Comparison of ENCODE assay signal across 8 mouse cellular contexts in the genomic region with DNA sequence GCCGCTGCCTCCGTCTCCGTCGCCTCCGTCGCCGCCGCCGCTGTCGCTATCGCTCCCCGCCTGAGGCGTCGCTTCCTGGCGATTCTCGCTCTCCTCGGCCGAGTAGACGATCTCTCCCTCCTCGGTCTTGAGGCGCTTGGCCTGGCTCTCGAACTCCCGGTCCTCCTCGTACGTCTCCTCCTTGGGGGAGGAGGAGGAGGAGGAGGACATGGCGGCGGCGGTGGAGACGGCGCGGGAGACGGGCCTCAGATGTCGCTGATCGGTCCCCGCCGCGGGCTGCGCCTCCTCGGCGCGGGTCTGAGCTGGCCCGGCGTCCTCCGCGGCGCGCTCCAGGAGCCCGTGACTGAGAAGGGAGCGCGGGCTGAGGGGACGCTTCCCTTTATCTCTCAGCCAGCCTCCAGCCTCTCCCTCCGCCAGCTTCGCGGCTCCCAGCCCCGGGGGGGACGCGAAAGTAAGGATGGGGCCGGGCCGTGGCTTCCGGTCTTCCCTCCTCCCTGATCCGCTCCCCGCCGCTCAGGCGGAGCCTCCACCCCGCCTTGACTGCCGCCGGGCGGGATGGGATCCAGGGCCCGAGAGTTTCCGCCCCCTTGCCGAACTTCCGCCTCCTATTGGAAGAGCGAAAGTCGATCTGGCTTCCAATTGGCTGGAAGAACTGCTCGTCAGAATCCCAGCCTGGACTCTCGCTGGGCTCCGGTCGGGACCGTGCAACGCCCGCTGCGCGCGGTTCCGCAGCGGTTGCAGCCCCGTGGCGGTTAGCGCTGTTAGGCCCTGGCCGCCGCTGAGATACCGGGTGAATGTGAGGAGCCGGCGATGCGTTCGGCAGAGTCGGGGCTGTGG. TPM values are rescaled to one million over a fixed set of nuclear protein-coding genes. Genes with fewer than 3 reads are reported as not detected.
DNase-seq lines count a peak whose midpoint lies in the region; ATAC-seq and TF ChIP-seq lines count a peak whose summit lies in the region.

A gene (minus strand): TSS at position 552 of the 837 bp plus-strand sequence.

- TF ChIP-seq EP300 in ES-Bruce4 (IDR thresholded peaks at IDR 0.05; ENCODE audit: insufficient read depth, low read depth, low read length) = 0 out of 2 replicates have a peak, but pooled peaks have one; percentile 32
- peak; percentile 75; the same call in 1 of the 2 replicates for TF ChIP-seq EP300 in liver, postnatal 0 days (IDR thresholded peaks at IDR 0.05; ENCODE audit: low read depth)

- WGBS in forebrain, embryonic 13.5 days = under 1% methylated on average over 80 of the region's 97 CpGs
- under 1% methylated on average over 96 of the region's 97 CpGs for WGBS in large intestine, adult 2 months
- WGBS in liver, postnatal 0 days (ENCODE audit: insufficient replicate concordance) = 1% methylated on average over 81 of the region's 97 CpGs
- WGBS in neural tube, embryonic 14.5 days = under 1% methylated on average over 81 of the region's 97 CpGs

- no peaks in the 10 kb centered on the region for H3K27me3 ChIP-seq in ES-Bruce4 (ENCODE audit: control insufficient read depth, insufficient read depth, low read length, poor library complexity, severe bottlenecking)
- H3K27me3 ChIP-seq in forebrain, embryonic 13.5 days = no peaks in the 10 kb centered on the region
- H3K27me3 ChIP-seq in liver, postnatal 0 days (ENCODE audit: insufficient read depth, low read length) = no peaks in the 10 kb centered on the region
- H3K27me3 ChIP-seq in neural tube, embryonic 14.5 days (ENCODE audit: control insufficient read depth, insufficient read depth, low read length) = peaks cover 3% of the 10 kb centered on the region; the same call in 1 of the 2 replicates

- H3K4me2 ChIP-seq in forebrain, embryonic 13.5 days = peak within 1 kb of the TSS; percentile 84
- peak within 1 kb of the TSS; percentile 81 for H3K4me2 ChIP-seq in liver, postnatal 0 days (ENCODE audit: low read depth, low read length)
- H3K4me2 ChIP-seq in neural tube, embryonic 14.5 days (ENCODE audit: low read depth, low read length) = peak within 1 kb of the TSS; percentile 90

- TF ChIP-seq CTCF in ES-Bruce4 (IDR thresholded peaks at IDR 0.05; ENCODE audit: low read depth, low read length) = no peak
- no peak for TF ChIP-seq CTCF in liver, postnatal 0 days (IDR thresholded peaks at IDR 0.05; ENCODE audit: low read depth)

- ATAC-seq in cerebellum, adult (ENCODE audit: insufficient number of reproducible peaks, low FRiP score, low TSS enrichment) = peak; percentile 97
- peak; percentile 98 for ATAC-seq in forebrain, embryonic 13.5 days
- peak; percentile 96 for ATAC-seq in liver, postnatal 0 days
- ATAC-seq in neural tube, embryonic 14.5 days (ENCODE audit: low read depth) = peak; percentile 98

- H3K36me3 ChIP-seq in ES-Bruce4 (ENCODE audit: control insufficient read depth, insufficient read depth, low read length, poor library complexity, severe bottlenecking) = no peaks in the 10 kb centered on the region
- no peaks in the 10 kb centered on the region for H3K36me3 ChIP-seq in forebrain, embryonic 13.5 days (ENCODE audit: poor library complexity, severe bottlenecking)
- no peaks in the 10 kb centered on the region for H3K36me3 ChIP-seq in liver, postnatal 0 days (replicated peaks; ENCODE audit: insufficient read depth, low read length)
- no peaks in the 10 kb centered on the region for H3K36me3 ChIP-seq in neural tube, embryonic 14.5 days (ENCODE audit: control insufficient read depth, insufficient read depth, low read length)

- H3K9ac ChIP-seq in ES-Bruce4 (ENCODE audit: low read depth, poor library complexity, severe bottlenecking) = peak within 1 kb of the TSS; percentile 87
- H3K9ac ChIP-seq in forebrain, embryonic 13.5 days = peak within 1 kb of the TSS; percentile 99
- H3K9ac ChIP-seq in liver, postnatal 0 days (replicated peaks) = peak within 1 kb of the TSS; percentile 97
- peak within 1 kb of the TSS; percentile 90 for H3K9ac ChIP-seq in neural tube, embryonic 14.5 days (replicated peaks; ENCODE audit: low read depth, low read length)

- DNase-seq in heart, postnatal 10 days = peak; percentile 98 to 99
- DNase-seq in large intestine, adult 2 months (ENCODE audit: low read depth, low spot score) = peak; percentile 99
- peak; percentile 97 for DNase-seq in liver, postnatal 0 days
- DNase-seq in testis, postnatal 10 days (ENCODE audit: low spot score) = peak; percentile 97

- intact Hi-C loops in heart, postnatal 10 days (cut with DNase I) = loop anchor here (5.0 kb wide), 1 partner anchor 65 kb away; a partner anchor contains a TSS

- TF ChIP-seq POLR2A in ES-Bruce4 (IDR thresholded peaks at IDR 0.05; ENCODE audit: insufficient read depth, low read length) = peak; percentile 37

- H3K9me3 ChIP-seq in ES-Bruce4 (replicated peaks; ENCODE audit: control insufficient read depth, insufficient read depth, low read length, poor library complexity, severe bottlenecking) = no peaks in the 10 kb centered on the region
- no peaks in the 10 kb centered on the region for H3K9me3 ChIP-seq in forebrain, embryonic 13.5 days (replicated peaks)
- no peaks in the 10 kb centered on the region for H3K9me3 ChIP-seq in liver, postnatal 0 days (ENCODE audit: low read length)
- H3K9me3 ChIP-seq in neural tube, embryonic 14.5 days (ENCODE audit: control insufficient read depth, low read length) = no peaks in the 10 kb centered on the region

- H3K4me3 ChIP-seq in ES-Bruce4 (ENCODE audit: low read depth, low read length) = peak within 1 kb of the TSS; percentile 84
- peak within 1 kb of the TSS; percentile 90 for H3K4me3 ChIP-seq in forebrain, embryonic 13.5 days
- peak within 1 kb of the TSS; percentile 95 for H3K4me3 ChIP-seq in liver, postnatal 0 days (ENCODE audit: low read depth, low read length)
- peak within 1 kb of the TSS; percentile 62 for H3K4me3 ChIP-seq in neural tube, embryonic 14.5 days (ENCODE audit: low read depth, low read length)

- no peaks in the 10 kb centered on the region for H3K4me1 ChIP-seq in ES-Bruce4 (ENCODE audit: control insufficient read depth, insufficient read depth, low read length)
- peaks cover 32% of the 10 kb centered on the region for H3K4me1 ChIP-seq in forebrain, embryonic 13.5 days
- peaks cover 19% of the 10 kb centered on the region; the same call in 1 of the 2 replicates for H3K4me1 ChIP-seq in liver, postnatal 0 days (ENCODE audit: insufficient read depth)
- H3K4me1 ChIP-seq in neural tube, embryonic 14.5 days (ENCODE audit: control insufficient read depth, insufficient read depth, low read length) = peaks cover 20% of the 10 kb centered on the region

- H3K27ac ChIP-seq in ES-Bruce4 (ENCODE audit: insufficient read depth, low read length) = peak within 1 kb of the TSS; percentile 39
- peak within 1 kb of the TSS; percentile 99 for H3K27ac ChIP-seq in forebrain, embryonic 13.5 days
- peak within 1 kb of the TSS; percentile 99 for H3K27ac ChIP-seq in liver, postnatal 0 days (ENCODE audit: low read depth)
- peak within 1 kb of the TSS; percentile 96 for H3K27ac ChIP-seq in neural tube, embryonic 14.5 days (ENCODE audit: low read depth, low read length)

RNA-seq across cellular contexts. Expression of the gene that starts here (rescaled TPM):
- 73.4 and 77.4 TPM in 2 replicates for polyA plus RNA-seq in ES-Bruce4 (2011; ENCODE audit: insufficient read depth, insufficient read length, low read depth, missing spikeins)
- 82.6 and 85.4 TPM in 2 replicates for polyA plus RNA-seq in forebrain, embryonic 13.5 days (2015; fragmentation: Nextera tagmentation; extraction: Ambion mirVana)
- total RNA-seq in heart, postnatal 10 days (2021) = 10 to 100 TPM; 36.3 to 37.8 TPM
- polyA plus RNA-seq in large intestine, adult 2 months (2012; rRNA removed) = 10.1 and 13.8 TPM in 2 replicates
- polyA plus RNA-seq in liver, postnatal 0 days (2015; fragmentation: Nextera tagmentation; extraction: Ambion mirVana) = 13.4 and 14.9 TPM in 2 replicates
- 66.5 and 69.3 TPM in 2 replicates for polyA plus RNA-seq in neural tube, embryonic 14.5 days (2014; fragmentation: Nextera tagmentation; extraction: Ambion mirVana)

Comparison
In these comparisons a context has a peak if more than half of its experiments do, and no peak if none do; other contexts are left out.
1. Peak in every context shown above with its lines: DNase-seq, ATAC-seq, H3K4me3 ChIP-seq and H3K27ac ChIP-seq.
2. H3K27ac ChIP-seq: peak in every context shown above with its lines; median percentile 99 in forebrain, embryonic 13.5 days; 99 in liver, postnatal 0 days; 96 in neural tube, embryonic 14.5 days; 39 in ES-Bruce4.